Mouse (Mus musculus) cerebellum, adult 2 months (tissue): ENCODE data around the gene Kirrel3.

Source experiments
- CTCF ChIP-seq: fragments of 200-500 bp; IDR thresholded peaks from 2 replicates; pipeline ENCODE4 v1.5.1; 2011; ENCODE audit warnings: low read depth, mild to moderate bottlenecking, control low read depth, low read length, moderate library complexity, borderline replicate concordance; ENCODE audit not compliant: insufficient read depth
- POLR2A ChIP-seq: fragments of 200-500 bp; IDR thresholded peaks from 2 replicates; pipeline ENCODE4 v1.6.1; 2011; ENCODE audit warnings: low read length, control low read depth, borderline replicate concordance; ENCODE audit not compliant: insufficient read depth

- TF ChIP-seq POLR2A, result no peak
- TF ChIP-seq CTCF, result no peak
Observed at GRCm38 (mm10) chr9:35052671-35053070, 567.0 kb downstream of the Kirrel3 start.
